Mouse (Mus musculus): ENCODE data around the gene Sec16a. TPM values are rescaled to one million over a fixed set of nuclear protein-coding genes. Genes with fewer than 3 reads are reported as not detected.

Sec16a gene
- total RNA-seq, 2 experiments from 2014 or later = 46.4 to 48.1 TPM

GRCm38 (mm10) chr2:26443876-26444275, 1.1 kb downstream of the Sec16a start:
- no peak for DNase-seq (ENCODE audit: extremely low spot score in 1 of 2, low spot score in 1 of 2)

- no peak for DNase-seq (ENCODE audit: extremely low spot score in 1 of 2, low spot score in 1 of 2)
Measured at GRCm38 (mm10) chr2:26442843-26443242, 2.2 kb downstream of the Sec16a start.

- no peak for DNase-seq (ENCODE audit: extremely low spot score in 1 of 2, low spot score in 1 of 2)
Measured at GRCm38 (mm10) chr2:26441688-26442087, 3.3 kb downstream of the Sec16a start.

- no peak for DNase-seq (ENCODE audit: extremely low spot score in 1 of 2, low spot score in 1 of 2)
Measured at GRCm38 (mm10) chr2:26441261-26441660, 3.8 kb downstream of the Sec16a start.

- no peak for DNase-seq (ENCODE audit: extremely low spot score in 1 of 2, low spot score in 1 of 2)
Measured at GRCm38 (mm10) chr2:26439671-26440070, 5.3 kb downstream of the Sec16a start.

- no peak for DNase-seq (ENCODE audit: extremely low spot score in 1 of 2, low spot score in 1 of 2)
Measured at GRCm38 (mm10) chr2:26438373-26438772, 6.6 kb downstream of the Sec16a start.

- DNase-seq (ENCODE audit: extremely low spot score in 1 of 2, low spot score in 1 of 2) = no peak
Measured at GRCm38 (mm10) chr2:26437221-26437620, 7.8 kb downstream of the Sec16a start.

GRCm38 (mm10) chr2:26434791-26435572, 10.0 kb downstream of the Sec16a start:
- no peak for DNase-seq (ENCODE audit: extremely low spot score in 1 of 2, low spot score in 1 of 2)

- DNase-seq (ENCODE audit: extremely low spot score in 1 of 2, low spot score in 1 of 2) = no peak
Measured at GRCm38 (mm10) chr2:26429851-26430250, 15.2 kb downstream of the Sec16a start.

- DNase-seq (ENCODE audit: extremely low spot score in 1 of 2, low spot score in 1 of 2) = no peak
Measured at GRCm38 (mm10) chr2:26424541-26424940, 20.5 kb downstream of the Sec16a start.

GRCm38 (mm10) chr2:26423086-26423485, 21.9 kb downstream of the Sec16a start:
- no peak for DNase-seq (ENCODE audit: extremely low spot score in 1 of 2, low spot score in 1 of 2)

- no peak for DNase-seq (ENCODE audit: extremely low spot score in 1 of 2, low spot score in 1 of 2)
Measured at GRCm38 (mm10) chr2:26421969-26422368, 23.0 kb downstream of the Sec16a start.

- DNase-seq (ENCODE audit: extremely low spot score in 1 of 2, low spot score in 1 of 2) = no peak
Measured at GRCm38 (mm10) chr2:26418120-26418519, 26.9 kb downstream of the Sec16a start.

- DNase-seq (ENCODE audit: extremely low spot score in 1 of 2, low spot score in 1 of 2) = no peak
Measured at GRCm38 (mm10) chr2:26417066-26417465, 27.9 kb downstream of the Sec16a start.

GRCm38 (mm10) chr2:26410931-26411411, 34.0 kb downstream of the Sec16a start:
- DNase-seq (ENCODE audit: extremely low spot score in 1 of 2, low spot score in 1 of 2) = no peak

- no peak for DNase-seq (ENCODE audit: extremely low spot score in 1 of 2, low spot score in 1 of 2)
Measured at GRCm38 (mm10) chr2:26410091-26410490, 34.9 kb downstream of the Sec16a start.

GRCm38 (mm10) chr2:26409362-26409761, 35.7 kb downstream of the Sec16a start:
- no peak for DNase-seq (ENCODE audit: extremely low spot score in 1 of 2, low spot score in 1 of 2)

- peak; percentile 100 for DNase-seq (ENCODE audit: extremely low spot score in 1 of 2, low spot score in 1 of 2)
Measured at GRCm38 (mm10) chr2:26408515-26409356, 36.3 kb downstream of the Sec16a start, which contains the start of gene Inpp5e. Gene Inpp5e (minus strand): TSS chr2:26409203.

GRCm38 (mm10) chr2:26403306-26403705, 41.7 kb downstream of the Sec16a start:
- DNase-seq (ENCODE audit: extremely low spot score in 1 of 2, low spot score in 1 of 2) = no peak

- no peak for DNase-seq (ENCODE audit: extremely low spot score in 1 of 2, low spot score in 1 of 2)
Measured at GRCm38 (mm10) chr2:26402265-26402664, 42.8 kb downstream of the Sec16a start.

- no peak for DNase-seq (ENCODE audit: extremely low spot score in 1 of 2, low spot score in 1 of 2)
Measured at GRCm38 (mm10) chr2:26401023-26401422, 44.0 kb downstream of the Sec16a start.

Measured in layer of hippocampus, postnatal 25 days (tissue).